Mouse (Mus musculus): ENCODE measurements around the gene Gm10840. TPM values are rescaled to one million over a fixed set of nuclear protein-coding genes. Genes with fewer than 3 reads are reported as not detected.
A peak's percentile ranks its signal among the peaks of the same experiment; 100 is the strongest.

The Gm10840 gene
- total RNA-seq, 2 experiments from 2014 or later: not detected

GRCm38 (mm10) chr11:106159921-106160840 lies 469 bp upstream of the Gm10840 start:
- peak; percentile 53 for DNase-seq (ENCODE audit: low spot score)

GRCm38 (mm10) chr11:106162237-106162636 lies 1.6 kb downstream of the Gm10840 start:
- DNase-seq (ENCODE audit: low spot score): peak; percentile 25

- no peak for DNase-seq (ENCODE audit: low spot score)
These were observed 2.9 kb downstream of the Gm10840 start for GRCm38 (mm10) chr11:106163546-106163945.

GRCm38 (mm10) chr11:106164601-106165180 lies 4.0 kb downstream of the Gm10840 start:
- no peak for DNase-seq (ENCODE audit: low spot score)

- no peak for DNase-seq (ENCODE audit: low spot score)
These were observed 6.8 kb downstream of the Gm10840 start for GRCm38 (mm10) chr11:106167435-106167834.

GRCm38 (mm10) chr11:106170807-106171206 lies 10.2 kb downstream of the Gm10840 start:
- no peak for DNase-seq (ENCODE audit: low spot score)

GRCm38 (mm10) chr11:106173228-106173627 lies 12.6 kb downstream of the Gm10840 start:
- no peak for DNase-seq (ENCODE audit: low spot score)

- peak; percentile 75 for DNase-seq (ENCODE audit: low spot score)
These were observed 13.7 kb downstream of the Gm10840 start for GRCm38 (mm10) chr11:106174372-106174771.

GRCm38 (mm10) chr11:106175081-106175480 lies 14.4 kb downstream of the Gm10840 start:
- peak; percentile 82 for DNase-seq (ENCODE audit: low spot score)

GRCm38 (mm10) chr11:106176372-106176771 lies 15.7 kb downstream of the Gm10840 start:
- DNase-seq (ENCODE audit: low spot score): no peak

- DNase-seq (ENCODE audit: low spot score): no peak
These were observed 17.6 kb downstream of the Gm10840 start for GRCm38 (mm10) chr11:106178036-106178782.

- no peak for DNase-seq (ENCODE audit: low spot score)
These were observed 19.2 kb downstream of the Gm10840 start for GRCm38 (mm10) chr11:106179711-106180448.

GRCm38 (mm10) chr11:106180449-106180801 lies 19.8 kb downstream of the Gm10840 start:
- DNase-seq (ENCODE audit: low spot score): no peak

GRCm38 (mm10) chr11:106187326-106187725 lies 26.7 kb downstream of the Gm10840 start:
- no peak for DNase-seq (ENCODE audit: low spot score)

- DNase-seq (ENCODE audit: low spot score): no peak
These were observed 31.1 kb downstream of the Gm10840 start for GRCm38 (mm10) chr11:106191716-106192115.

GRCm38 (mm10) chr11:106192241-106192640 lies 31.6 kb downstream of the Gm10840 start:
- DNase-seq (ENCODE audit: low spot score): no peak

GRCm38 (mm10) chr11:106192657-106193370 lies 32.2 kb downstream of the Gm10840 start:
- no peak for DNase-seq (ENCODE audit: low spot score)

- DNase-seq (ENCODE audit: low spot score): peak; percentile 97
These were observed 32.9 kb downstream of the Gm10840 start for GRCm38 (mm10) chr11:106193371-106194154.

- DNase-seq (ENCODE audit: low spot score): no peak
These were observed 33.5 kb downstream of the Gm10840 start for GRCm38 (mm10) chr11:106194155-106194541.

GRCm38 (mm10) chr11:106194891-106195290 lies 34.2 kb downstream of the Gm10840 start:
- DNase-seq (ENCODE audit: low spot score): no peak
